Mouse (Mus musculus): Measurements from ENCODE around the gene Gm49342.
"Not testable (repeated sequence)": the region's sequence is repeated elsewhere in the genome, so short reads cannot be mapped to it uniquely, and the experiment has no call there.

Gm49342 gene

GRCm38 (mm10) chr14:50938119-50938908, 6.0 kb upstream of the Gm49342 start:
- no peak for DNase-seq

- DNase-seq, result peak; percentile 33 to 37
Measured at GRCm38 (mm10) chr14:50938940-50939339, 5.4 kb upstream of the Gm49342 start.

- not testable (repeated sequence) for DNase-seq
Measured at GRCm38 (mm10) chr14:50944668-50945033, 334 bp downstream of the Gm49342 start.

GRCm38 (mm10) chr14:50945081-50945480, 764 bp downstream of the Gm49342 start:
- DNase-seq, result not testable (repeated sequence)

GRCm38 (mm10) chr14:50945526-50945925, 1.2 kb downstream of the Gm49342 start:
- not testable (repeated sequence) for DNase-seq

- DNase-seq, result no peak
Measured at GRCm38 (mm10) chr14:50955487-50955886, 11.2 kb downstream of the Gm49342 start.

GRCm38 (mm10) chr14:50955942-50956508, 11.7 kb downstream of the Gm49342 start, which contains the start of gene Pnp2:
TSS of gene Pnp2 (plus strand) at chr14:50955992.
- DNase-seq, result peak; percentile 73 to 77

GRCm38 (mm10) chr14:50956724-50957123, 12.4 kb downstream of the Gm49342 start:
- DNase-seq, result not testable (repeated sequence)

- DNase-seq, result not testable (repeated sequence)
Measured at GRCm38 (mm10) chr14:50957146-50957545, 12.8 kb downstream of the Gm49342 start.

- DNase-seq, result not testable (repeated sequence)
Measured at GRCm38 (mm10) chr14:50958289-50958995, 14.1 kb downstream of the Gm49342 start.

- no peak for DNase-seq
Measured at GRCm38 (mm10) chr14:50968216-50968980, 24.1 kb downstream of the Gm49342 start.

GRCm38 (mm10) chr14:50969041-50969440, 24.7 kb downstream of the Gm49342 start:
- DNase-seq, result no peak

GRCm38 (mm10) chr14:50969558-50970544, 25.5 kb downstream of the Gm49342 start:
- DNase-seq, result no peak

GRCm38 (mm10) chr14:50970822-50971221, 26.5 kb downstream of the Gm49342 start:
- DNase-seq, result no peak

GRCm38 (mm10) chr14:50973054-50973453, 28.7 kb downstream of the Gm49342 start:
- not testable (repeated sequence) for DNase-seq

GRCm38 (mm10) chr14:50973700-50974099, 29.4 kb downstream of the Gm49342 start:
- DNase-seq, result no peak

GRCm38 (mm10) chr14:50975001-50975400, 30.7 kb downstream of the Gm49342 start:
- no peak for DNase-seq

GRCm38 (mm10) chr14:50976674-50977073, 32.4 kb downstream of the Gm49342 start:
- peak in 1 of 2 experiments; percentile 27 for DNase-seq

GRCm38 (mm10) chr14:50978451-50978850, 34.1 kb downstream of the Gm49342 start:
- not testable (repeated sequence) for DNase-seq

GRCm38 (mm10) chr14:50979631-50980030, 35.3 kb downstream of the Gm49342 start:
- no peak for DNase-seq

- DNase-seq, result peak; percentile 34 to 39
Measured at GRCm38 (mm10) chr14:50981207-50981606, 36.9 kb downstream of the Gm49342 start.
